Mouse (Mus musculus) forebrain, embryonic 10.5 days (tissue): ENCODE measurements around the gene Stx6. TPM values are rescaled to one million over a fixed set of nuclear protein-coding genes. Genes with fewer than 3 reads are reported as not detected.

Source experiments
- DNase-seq: peaks from one replicate; pipeline ENCODE4 v3.0.0-alpha.2; 2017; ENCODE audit warnings: low spot score; ENCODE audit errors: extremely low spot score
- H3K27ac ChIP-seq: fragments of 300-500 bp; sonication (generic); 2 replicates; pipeline ENCODE4 v1.5.1; 2016; ENCODE audit warnings: mild to moderate bottlenecking
- H3K27me3 ChIP-seq: fragments of 300-500 bp; sonication (generic); 2 replicates; pipeline ENCODE4 v1.6.1; 2016; ENCODE audit warnings: mild to moderate bottlenecking; ENCODE audit not compliant: poor library complexity, severe bottlenecking
- H3K36me3 ChIP-seq: fragments of 300-500 bp; sonication (generic); replicated peaks from 2 replicates; pipeline ENCODE4 v1.6.1; 2016; ENCODE audit warnings: mild to moderate bottlenecking, moderate library complexity
- H3K4me1 ChIP-seq: fragments of 300-500 bp; sonication (generic); 2 replicates; pipeline ENCODE4 v1.6.1; 2016
- H3K4me3 ChIP-seq: fragments of 300-500 bp; sonication (generic); 2 replicates; pipeline ENCODE4 v1.5.1; 2016; ENCODE audit warnings: mild to moderate bottlenecking, moderate library complexity
- H3K9me3 ChIP-seq: fragments of 300-500 bp; sonication (generic); 2 replicates; pipeline ENCODE4 v1.6.1; 2016; ENCODE audit warnings: mild to moderate bottlenecking, moderate library complexity
- WGBS: fragments of 180-500 bp; shearing (Covaris S2); methylation state at CpG from one replicate; pipeline ENCODE4 v1.1.7; 2016; 5-methylcytosine and 5-hydroxymethylcytosine counted together
- polyA plus RNA-seq: library from polyadenylated mRNA; unstranded; fragments of >200 nt; fragmentation: Nextera tagmentation; extraction: Ambion mirVana; gene quantifications from 2 replicates; pipeline ENCODE4 v1.2.1, GENCODE M21; 2016

Stx6 gene
- polyA plus RNA-seq, 1 experiment from 2014 or later, result 84.3 TPM

GRCm38 (mm10) chr1:155243797-155244770, 85.6 kb downstream of the Stx6 start, which contains the start of gene BC034090:
BC034090 (minus strand) TSS chr1:155244444.
- H3K4me1 ChIP-seq, result peaks cover 33% of the 10 kb centered on the region
- 1% methylated on average over 81 of the region's 85 CpGs for WGBS
- H3K36me3 ChIP-seq, result peaks cover 23% of the 10 kb centered on the region
- H3K27me3 ChIP-seq, result peaks cover 65% of the 10 kb centered on the region
- H3K27ac ChIP-seq, result peak within 1 kb of the TSS; percentile 92
- no peaks in the 10 kb centered on the region for H3K9me3 ChIP-seq
- peak; percentile 68 for DNase-seq
- peak within 1 kb of the TSS; percentile 68 for H3K4me3 ChIP-seq

GRCm38 (mm10) chr1:155244771-155245211, 86.3 kb downstream of the Stx6 start:
- DNase-seq, result no peak
- H3K36me3 ChIP-seq, result peaks cover 20% of the 10 kb centered on the region
- no peaks in the 10 kb centered on the region for H3K9me3 ChIP-seq
- H3K27me3 ChIP-seq, result peaks cover 67% of the 10 kb centered on the region
- peak overlapping the region; percentile 92 for H3K27ac ChIP-seq
- H3K4me3 ChIP-seq, result peak overlapping the region; percentile 68
- WGBS, result 2% methylated on average over 29 of the region's 29 CpGs
- peaks cover 26% of the 10 kb centered on the region for H3K4me1 ChIP-seq

DNA sequence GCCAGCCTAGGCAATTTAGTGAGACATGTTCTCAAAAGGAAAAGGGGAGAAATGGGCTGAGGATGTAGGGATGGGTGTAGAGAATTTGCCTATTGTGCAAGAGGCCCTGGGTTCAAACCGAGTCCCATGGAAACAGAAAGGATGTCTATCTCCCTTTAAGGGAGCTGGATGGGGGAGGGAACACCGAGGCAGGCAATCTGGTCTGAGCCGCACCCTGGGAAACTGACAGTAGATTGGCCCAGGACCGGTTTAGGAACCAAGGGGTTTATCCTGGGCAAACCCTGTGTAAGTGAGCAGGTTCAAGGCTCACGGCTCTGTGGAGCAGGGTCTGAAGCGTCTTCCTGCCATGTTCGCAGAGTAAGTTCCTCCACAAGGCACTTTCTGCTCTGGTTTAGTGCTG, 87.0 kb downstream of the Stx6 start:
- Histone ChIP-seq H3K27me3 (peaks cover 67% of the 10 kb centered on the region), H3K4me3 (peak overlapping the region; percentile 68; the same call in 1 of the 2 replicates), H3K4me1 (peaks cover 32% of the 10 kb centered on the region), H3K27ac (no peak overlapping the region), H3K36me3 (peaks cover 17% of the 10 kb centered on the region), H3K9me3 (no peaks in the 10 kb centered on the region)
- WGBS, result 69% methylated on average over 7 of the region's 7 CpGs
- DNase-seq, result no peak

DNA sequence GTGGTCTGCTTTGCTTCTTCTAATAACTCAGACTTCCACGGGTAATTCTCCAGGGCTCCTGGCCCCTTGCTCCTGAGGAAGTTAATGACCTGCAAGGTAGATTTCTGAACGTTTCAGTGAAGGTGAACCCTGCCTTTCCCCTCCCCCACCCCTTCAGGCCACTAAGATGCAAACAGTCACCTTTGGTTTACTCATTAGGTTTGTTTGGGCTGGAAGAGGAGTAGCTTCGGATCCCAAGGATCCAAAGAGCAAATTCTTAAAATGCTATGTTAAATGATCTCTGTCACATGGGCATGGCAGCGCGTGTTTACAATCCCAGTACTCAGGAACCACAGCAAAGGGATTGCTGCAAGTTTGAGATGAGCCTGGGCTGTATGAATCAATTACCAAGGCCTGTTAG, 88.9 kb downstream of the Stx6 start:
- DNase-seq, result no peak

DNA sequence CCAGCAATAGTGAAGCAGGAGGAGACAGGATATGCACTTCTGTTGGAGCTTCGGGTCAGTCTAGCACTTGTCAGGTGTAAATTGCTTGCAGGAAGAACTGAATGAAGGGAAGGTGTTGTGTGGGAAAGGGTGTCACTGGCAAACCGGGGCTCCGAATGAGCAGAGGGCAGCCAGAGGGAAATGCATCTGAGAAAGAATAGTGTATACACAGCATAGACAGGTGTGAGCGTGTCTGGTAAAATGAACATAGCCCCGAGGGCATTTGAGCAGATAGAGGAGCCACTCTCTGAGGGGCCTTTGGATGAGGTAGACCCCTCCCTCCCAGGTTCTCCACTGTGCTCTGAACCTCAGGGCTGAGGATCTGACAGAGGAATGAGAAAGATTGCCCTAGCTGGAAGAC, 89.5 kb downstream of the Stx6 start:
- H3K4me3 ChIP-seq, result no peak overlapping the region
- DNase-seq, result no peak
- H3K27ac ChIP-seq, result no peak overlapping the region
- WGBS, result 83% methylated on average over 5 of the region's 5 CpGs
- H3K9me3 ChIP-seq, result no peaks in the 10 kb centered on the region
- H3K27me3 ChIP-seq, result peaks cover 48% of the 10 kb centered on the region
- H3K4me1 ChIP-seq, result peaks cover 37% of the 10 kb centered on the region
- H3K36me3 ChIP-seq, result no peaks in the 10 kb centered on the region

More for the DNA sequence above, 88.9 kb downstream of the Stx6 start:
- H3K4me1 ChIP-seq, result peaks cover 31% of the 10 kb centered on the region
- no peak overlapping the region for H3K4me3 ChIP-seq
- WGBS, result 60% methylated on average over 5 of the region's 5 CpGs
- no peak overlapping the region for H3K27ac ChIP-seq
- H3K9me3 ChIP-seq, result no peaks in the 10 kb centered on the region
- no peaks in the 10 kb centered on the region for H3K36me3 ChIP-seq
- peaks cover 53% of the 10 kb centered on the region for H3K27me3 ChIP-seq

DNA sequence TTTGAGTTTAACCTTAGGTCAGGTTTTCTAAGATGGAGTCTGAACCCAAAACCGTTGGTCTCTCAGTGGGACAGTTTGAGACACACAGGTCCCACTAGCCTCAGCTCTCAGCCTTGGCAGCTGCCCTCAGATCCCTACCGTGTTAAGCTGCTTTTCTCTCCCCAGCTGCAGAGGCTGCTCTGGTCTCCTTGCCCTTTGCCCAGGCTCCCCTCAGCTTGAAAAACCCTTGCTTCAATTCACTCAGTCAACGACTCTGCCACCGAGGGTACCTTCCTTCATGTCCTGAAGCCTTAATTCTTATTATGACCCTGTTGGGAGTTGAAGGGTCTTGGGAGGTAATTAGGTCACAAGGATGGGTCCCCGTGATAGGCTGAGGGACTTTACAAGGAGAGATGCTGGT, 91.4 kb downstream of the Stx6 start:
- Histone ChIP-seq H3K4me3 (no peak overlapping the region), H3K9me3 (no peaks in the 10 kb centered on the region), H3K4me1 (peaks cover 24% of the 10 kb centered on the region), H3K27ac (no peak overlapping the region), H3K27me3 (peaks cover 29% of the 10 kb centered on the region), H3K36me3 (no peaks in the 10 kb centered on the region)
- DNase-seq, result no peak
- WGBS, result 40% methylated on average over 5 of the region's 5 CpGs

DNA sequence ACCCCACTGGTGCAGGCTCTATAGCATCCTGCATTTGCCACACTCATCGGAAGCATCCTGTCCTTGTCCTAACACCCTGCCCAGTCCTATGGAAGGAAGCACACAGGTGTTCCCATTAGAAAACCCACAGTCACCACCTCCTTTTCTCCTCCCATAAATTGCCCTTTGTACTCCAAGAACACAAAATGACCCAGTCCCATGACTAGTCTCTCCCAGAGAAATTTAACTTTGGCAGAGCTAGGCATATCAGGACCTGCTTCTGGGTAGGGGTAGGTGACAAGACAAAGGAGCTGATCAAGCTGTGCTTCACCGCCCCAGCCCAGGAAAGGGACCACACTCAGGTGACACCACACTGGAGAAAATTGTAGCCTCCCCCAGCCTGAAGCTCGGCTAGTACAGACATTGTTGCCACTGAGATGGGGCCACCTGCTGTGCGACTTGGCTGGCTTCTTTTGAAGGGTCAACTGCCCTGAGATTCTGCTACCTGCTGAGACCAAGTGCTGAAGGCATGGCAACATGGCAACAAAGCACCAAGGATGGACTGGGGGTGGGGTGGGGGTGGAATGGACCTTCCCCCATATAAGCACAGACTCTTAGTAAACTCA, 92.1 kb downstream of the Stx6 start:
- H3K27me3 ChIP-seq, result peaks cover 22% of the 10 kb centered on the region
- no peak overlapping the region for H3K4me3 ChIP-seq
- H3K4me1 ChIP-seq, result peaks cover 23% of the 10 kb centered on the region
- DNase-seq, result no peak
- H3K36me3 ChIP-seq, result no peaks in the 10 kb centered on the region
- H3K27ac ChIP-seq, result no peak overlapping the region
- WGBS, result 37% methylated on average over 4 of the region's 4 CpGs
- H3K9me3 ChIP-seq, result no peaks in the 10 kb centered on the region

DNA sequence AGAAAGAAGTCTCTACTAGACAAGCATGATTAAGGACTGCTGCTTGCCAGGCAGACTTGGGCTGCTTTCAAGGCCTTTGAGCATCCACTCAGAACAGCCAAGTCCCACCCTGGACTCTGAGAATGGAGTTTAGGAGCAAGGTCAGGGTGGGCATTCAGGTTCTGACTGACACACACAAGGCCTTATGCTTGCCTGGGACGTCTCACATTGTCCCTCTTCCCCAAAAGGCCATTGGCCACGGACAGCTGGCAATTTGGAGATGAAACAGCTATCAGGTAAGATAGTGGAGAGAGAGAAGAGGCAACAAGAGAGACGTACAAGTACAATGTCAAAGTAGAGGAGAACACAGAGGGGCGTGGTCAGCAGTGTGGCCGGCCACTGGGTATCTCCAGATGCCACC, 93.1 kb downstream of the Stx6 start:
- H3K4me3 ChIP-seq, result no peak overlapping the region
- H3K36me3 ChIP-seq, result no peaks in the 10 kb centered on the region
- peaks cover 13% of the 10 kb centered on the region; the same call in 1 of the 2 replicates for H3K27me3 ChIP-seq
- WGBS, result 85% methylated on average over 5 of the region's 5 CpGs
- H3K4me1 ChIP-seq, result peaks cover 23% of the 10 kb centered on the region
- H3K9me3 ChIP-seq, result no peaks in the 10 kb centered on the region
- H3K27ac ChIP-seq, result no peak overlapping the region
- no peak for DNase-seq

- no peak for DNase-seq
- H3K4me3 ChIP-seq, result no peak overlapping the region
- no peaks in the 10 kb centered on the region for H3K9me3 ChIP-seq
- H3K27ac ChIP-seq, result no peak overlapping the region
- no peaks in the 10 kb centered on the region for H3K36me3 ChIP-seq
- 0 out of 2 replicates have a peak, but pooled peaks cover 4% of the 10 kb centered on the region for H3K27me3 ChIP-seq
- 56% methylated on average over 6 of the region's 6 CpGs for WGBS
- H3K4me1 ChIP-seq, result peaks cover 23% of the 10 kb centered on the region
Observed at GRCm38 (mm10) chr1:155252631-155253121, 94.2 kb downstream of the Stx6 start.

DNA sequence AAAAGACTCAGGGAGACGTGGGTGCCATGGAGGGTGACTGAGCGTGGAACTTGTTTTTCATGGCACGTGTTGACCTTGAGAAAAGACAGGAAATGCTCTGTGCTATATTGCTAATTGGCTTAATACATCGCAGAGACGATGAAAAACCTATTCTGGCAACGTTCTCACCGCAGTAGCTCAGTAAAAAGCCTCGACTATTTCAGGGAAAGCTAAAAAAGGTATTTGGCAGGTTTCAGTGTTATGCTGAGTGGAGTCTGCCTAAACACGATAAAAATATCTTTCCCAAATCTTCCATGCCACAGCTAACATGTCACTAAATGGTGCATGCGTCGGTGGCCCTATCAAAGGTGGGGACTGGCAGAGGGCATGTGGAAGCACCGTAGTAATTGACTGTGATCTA, 94.6 kb downstream of the Stx6 start:
- 77% methylated on average over 12 of the region's 12 CpGs for WGBS
- no peak for DNase-seq
- Histone ChIP-seq H3K36me3 (no peaks in the 10 kb centered on the region), H3K27ac (no peak overlapping the region), H3K4me1 (peaks cover 23% of the 10 kb centered on the region), H3K27me3 (0 out of 2 replicates have a peak, but pooled peaks cover 4% of the 10 kb centered on the region), H3K9me3 (no peaks in the 10 kb centered on the region), H3K4me3 (no peak overlapping the region)

DNA sequence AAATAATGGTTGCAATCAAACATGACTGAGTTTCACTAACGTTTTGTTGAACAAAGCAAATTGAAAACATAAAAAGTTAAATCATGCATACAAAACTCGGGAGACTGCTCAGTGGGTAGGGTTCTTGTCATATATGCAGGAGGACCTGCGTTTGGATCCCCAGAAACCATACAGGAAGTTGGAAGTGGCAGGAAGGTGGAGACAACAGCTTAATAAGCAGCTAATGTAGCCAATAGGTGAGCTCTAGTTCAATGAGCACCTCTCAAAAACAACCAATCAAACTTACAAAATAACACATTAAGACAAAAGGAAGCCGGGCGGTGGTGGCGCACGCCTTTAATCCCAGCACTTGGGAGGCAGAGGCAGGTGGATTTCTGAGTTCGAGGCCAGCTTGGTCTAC, 95.8 kb downstream of the Stx6 start:
- H3K36me3 ChIP-seq, result no peaks in the 10 kb centered on the region
- H3K9me3 ChIP-seq, result no peaks in the 10 kb centered on the region
- no peak overlapping the region for H3K27ac ChIP-seq
- no peak overlapping the region for H3K4me3 ChIP-seq
- WGBS, result 92% methylated on average over 8 of the region's 8 CpGs
- peaks cover 23% of the 10 kb centered on the region for H3K4me1 ChIP-seq
- 0 out of 2 replicates have a peak, but pooled peaks cover under 1% of the 10 kb centered on the region for H3K27me3 ChIP-seq
- no peak for DNase-seq
